Mouse (Mus musculus): Measurements from ENCODE around the gene Klhl6. TPM values are rescaled to one million over a fixed set of nuclear protein-coding genes. Genes with fewer than 3 reads are reported as not detected.
A peak's percentile ranks its signal among the peaks of the same experiment; 100 is the strongest.
"Not testable (repeated sequence)": the region's sequence is repeated elsewhere in the genome, so short reads cannot be mapped to it uniquely, and the experiment has no call there.

The Klhl6 gene
- polyA plus RNA-seq (2015; fragmentation: Nextera tagmentation; extraction: Ambion mirVana): 7.7 and 10.0 TPM in 2 replicates

DNA sequence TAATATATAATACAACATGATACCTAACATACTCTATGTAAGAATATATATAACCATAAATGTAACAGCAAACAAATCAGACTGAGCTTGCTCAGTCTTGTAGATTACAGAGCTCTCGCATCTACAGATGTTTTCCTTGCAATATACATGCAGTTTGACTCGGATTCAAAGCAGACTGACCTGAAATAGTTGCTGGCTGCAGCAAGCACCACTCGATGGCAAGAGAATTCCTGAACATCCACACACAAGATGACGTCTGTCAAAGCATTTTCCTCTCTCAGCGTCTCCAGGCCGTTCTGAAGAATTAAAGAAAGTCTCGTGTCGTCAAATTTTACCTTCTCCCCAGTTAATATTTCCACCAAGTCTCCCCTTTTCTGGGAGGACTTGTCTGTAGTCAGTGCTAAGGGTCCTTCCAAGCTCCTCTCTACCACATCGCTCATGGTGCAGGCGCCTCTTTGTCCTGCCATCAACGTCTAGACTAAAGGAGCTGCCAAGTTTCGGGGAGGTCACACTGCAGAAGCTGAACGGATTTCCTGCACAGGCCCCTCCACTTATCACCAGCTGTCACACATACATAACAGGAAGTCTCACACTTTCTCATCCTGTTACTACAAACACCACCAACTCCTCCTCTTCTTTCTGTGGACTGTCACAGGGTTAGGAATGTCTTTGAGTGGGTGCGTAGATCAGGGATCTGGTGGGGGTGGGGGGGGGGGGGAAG, at the start of gene Klhl6:
TSS of gene Klhl6 (minus strand) at position 501 of the 721 bp plus-strand sequence.
- H3K4me2 ChIP-seq (replicated peaks; ENCODE audit: low read depth, low read length): peak within 1 kb of the TSS; percentile 41
- peak; percentile 94 for ATAC-seq
- 3% methylated on average over 14 of the region's 14 CpGs for WGBS

DNA sequence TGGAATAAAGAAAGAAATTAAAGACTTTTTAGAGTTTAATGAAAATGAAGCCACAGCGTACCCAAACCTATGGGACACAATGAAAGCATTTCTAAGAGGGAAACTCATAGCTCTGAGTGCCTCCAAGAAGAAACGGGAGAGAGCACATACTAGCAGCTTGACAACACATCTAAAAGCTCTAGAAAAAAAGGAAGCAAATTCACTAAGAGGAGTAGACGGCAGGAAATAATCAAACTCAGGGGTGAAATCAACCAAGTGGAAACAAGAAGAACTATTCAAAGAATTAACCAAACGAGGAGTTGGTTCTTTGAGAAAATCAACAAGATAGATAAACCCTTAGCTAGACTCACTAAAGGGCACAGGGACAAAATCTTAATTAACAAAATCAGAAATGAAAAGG, 44.4 kb upstream of the Klhl6 start:
- not testable (repeated sequence) for H3K4me3 ChIP-seq (ENCODE audit: low read depth, low read length); H3K36me3 ChIP-seq (ENCODE audit: insufficient read depth, low read length); ATAC-seq; H3K9me3 ChIP-seq (ENCODE audit: low read length); H3K4me2 ChIP-seq (replicated peaks; ENCODE audit: low read depth, low read length); DNase-seq (ENCODE audit: low spot score); H3K4me1 ChIP-seq (ENCODE audit: insufficient read depth, low read depth, low read length); H3K27ac ChIP-seq (ENCODE audit: low read length); H3K9ac ChIP-seq (replicated peaks; ENCODE audit: low read depth); H3K27me3 ChIP-seq (replicated peaks; ENCODE audit: insufficient read depth, low read length)
- 100% methylated on average over 1 of the region's 4 CpGs for WGBS

More for the DNA sequence above, at the start of gene Klhl6:
- no peaks in the 10 kb centered on the region for H3K4me1 ChIP-seq (ENCODE audit: insufficient read depth, low read depth, low read length)
- peak within 1 kb of the TSS; percentile 20; the same call in 1 of the 2 replicates for H3K4me3 ChIP-seq (ENCODE audit: low read depth, low read length)
- no peak within 1 kb of the TSS for H3K9ac ChIP-seq (replicated peaks; ENCODE audit: low read depth)
- no peaks in the 10 kb centered on the region for H3K36me3 ChIP-seq (ENCODE audit: insufficient read depth, low read length)
- no peak within 1 kb of the TSS for H3K27ac ChIP-seq (ENCODE audit: low read length)
- peak; percentile 88 for DNase-seq (ENCODE audit: low spot score)
- TF ChIP-seq CTCF (IDR thresholded peaks at IDR 0.05) (no peak), EP300 (IDR thresholded peaks at IDR 0.05) (peak; percentile 92)
- H3K9me3 ChIP-seq (ENCODE audit: low read length): no peaks in the 10 kb centered on the region
- no peaks in the 10 kb centered on the region for H3K27me3 ChIP-seq (replicated peaks; ENCODE audit: insufficient read depth, low read length)

DNA sequence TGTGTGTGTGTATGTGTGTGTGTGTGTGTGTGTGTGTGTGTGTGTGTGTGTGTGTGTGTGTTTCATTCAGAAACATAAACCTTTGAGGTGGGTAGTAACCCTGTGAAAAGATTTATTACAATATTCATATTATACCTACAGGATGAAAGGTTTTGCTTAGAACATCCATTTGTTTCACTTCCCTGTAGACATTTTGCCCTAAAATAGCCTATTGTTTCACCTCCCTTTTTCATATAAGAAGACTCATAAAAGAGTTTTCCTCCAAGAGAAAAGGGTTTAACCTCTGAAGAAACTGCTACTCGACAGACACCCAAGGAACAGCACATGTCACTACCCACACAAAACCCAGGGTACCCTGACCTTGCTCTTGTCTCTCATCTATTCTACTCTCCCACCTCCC, 40.0 kb upstream of the Klhl6 start:
- no peak overlapping the region for H3K4me3 ChIP-seq (ENCODE audit: low read depth, low read length)
- no peaks in the 10 kb centered on the region for H3K27me3 ChIP-seq (replicated peaks; ENCODE audit: insufficient read depth, low read length)
- ATAC-seq: no peak
- no peaks in the 10 kb centered on the region for H3K36me3 ChIP-seq (ENCODE audit: insufficient read depth, low read length)
- no peak for DNase-seq (ENCODE audit: low spot score)
- H3K9me3 ChIP-seq (ENCODE audit: low read length): no peaks in the 10 kb centered on the region
- WGBS: 81% methylated on average over 1 of the region's 1 CpGs
- no peak overlapping the region for H3K4me2 ChIP-seq (replicated peaks; ENCODE audit: low read depth, low read length)
- no peak overlapping the region for H3K9ac ChIP-seq (replicated peaks; ENCODE audit: low read depth)
- H3K4me1 ChIP-seq (ENCODE audit: insufficient read depth, low read depth, low read length): no peaks in the 10 kb centered on the region
- TF ChIP-seq CTCF (IDR thresholded peaks at IDR 0.05) (no peak), EP300 (IDR thresholded peaks at IDR 0.05) (no peak)
- H3K27ac ChIP-seq (ENCODE audit: low read length): no peak overlapping the region

DNA sequence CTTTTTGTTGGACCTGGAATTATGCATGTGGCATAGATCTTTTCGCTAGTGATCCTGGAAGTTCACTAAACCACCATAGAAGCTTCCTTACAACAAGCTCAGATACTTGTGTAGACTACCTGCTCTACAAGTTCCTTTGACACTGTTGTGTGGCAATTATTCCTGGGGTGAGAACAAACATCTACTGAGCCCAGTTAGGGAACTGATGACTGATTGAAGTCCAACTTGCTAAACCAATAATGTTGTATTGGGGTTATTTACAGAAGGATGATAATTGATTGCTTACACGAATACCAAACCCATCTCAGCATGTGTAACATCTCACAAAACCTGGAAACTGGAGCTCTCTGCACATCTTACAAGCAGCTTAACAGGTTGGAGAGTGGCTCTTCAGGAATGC, 39.0 kb upstream of the Klhl6 start:
- 64% methylated on average over 2 of the region's 2 CpGs for WGBS
- ATAC-seq: no peak
- no peaks in the 10 kb centered on the region for H3K4me1 ChIP-seq (ENCODE audit: insufficient read depth, low read depth, low read length)

DNA sequence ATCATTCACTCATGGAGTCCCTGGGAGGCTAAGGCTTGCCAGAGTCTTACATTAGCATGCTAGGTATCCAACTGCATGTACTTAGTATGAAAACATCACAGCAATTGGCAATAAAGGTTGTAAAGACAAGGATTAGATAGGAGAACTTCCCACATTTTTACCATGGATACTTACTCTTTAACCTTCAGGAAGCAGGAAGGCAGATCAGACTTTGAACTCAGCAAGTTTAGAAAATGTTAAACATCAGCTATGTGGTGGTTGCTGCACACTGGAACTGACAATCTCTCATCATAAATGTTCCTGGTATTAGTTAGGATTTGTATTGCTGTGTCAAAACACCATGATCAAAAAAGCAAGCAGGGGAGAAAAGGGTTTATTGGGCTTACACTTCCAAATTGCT, 29.8 kb upstream of the Klhl6 start:
- H3K4me2 ChIP-seq (replicated peaks; ENCODE audit: low read depth, low read length): no peak overlapping the region
- no peaks in the 10 kb centered on the region for H3K4me1 ChIP-seq (ENCODE audit: insufficient read depth, low read depth, low read length)
- ATAC-seq (no peak), DNase-seq (ENCODE audit: low spot score) (no peak)
- H3K27ac ChIP-seq (ENCODE audit: low read length): no peak overlapping the region
- H3K4me3 ChIP-seq (ENCODE audit: low read depth, low read length): no peak overlapping the region
- no peaks in the 10 kb centered on the region for H3K9me3 ChIP-seq (ENCODE audit: low read length)
- TF ChIP-seq CTCF (IDR thresholded peaks at IDR 0.05) (no peak), EP300 (IDR thresholded peaks at IDR 0.05) (no peak)
- H3K36me3 ChIP-seq (ENCODE audit: insufficient read depth, low read length): no peaks in the 10 kb centered on the region
- no peak overlapping the region for H3K9ac ChIP-seq (replicated peaks; ENCODE audit: low read depth)
- no peaks in the 10 kb centered on the region for H3K27me3 ChIP-seq (replicated peaks; ENCODE audit: insufficient read depth, low read length)

More for the DNA sequence above, 39.0 kb upstream of the Klhl6 start:
- H3K4me2 ChIP-seq (replicated peaks; ENCODE audit: low read depth, low read length): no peak overlapping the region
- no peak overlapping the region for H3K9ac ChIP-seq (replicated peaks; ENCODE audit: low read depth)
- H3K27me3 ChIP-seq (replicated peaks; ENCODE audit: insufficient read depth, low read length): no peaks in the 10 kb centered on the region
- DNase-seq (ENCODE audit: low spot score): no peak
- no peaks in the 10 kb centered on the region for H3K9me3 ChIP-seq (ENCODE audit: low read length)
- H3K27ac ChIP-seq (ENCODE audit: low read length): no peak overlapping the region
- TF ChIP-seq CTCF (IDR thresholded peaks at IDR 0.05) (no peak), EP300 (IDR thresholded peaks at IDR 0.05) (no peak)
- H3K36me3 ChIP-seq (ENCODE audit: insufficient read depth, low read length): no peaks in the 10 kb centered on the region
- H3K4me3 ChIP-seq (ENCODE audit: low read depth, low read length): no peak overlapping the region

DNA sequence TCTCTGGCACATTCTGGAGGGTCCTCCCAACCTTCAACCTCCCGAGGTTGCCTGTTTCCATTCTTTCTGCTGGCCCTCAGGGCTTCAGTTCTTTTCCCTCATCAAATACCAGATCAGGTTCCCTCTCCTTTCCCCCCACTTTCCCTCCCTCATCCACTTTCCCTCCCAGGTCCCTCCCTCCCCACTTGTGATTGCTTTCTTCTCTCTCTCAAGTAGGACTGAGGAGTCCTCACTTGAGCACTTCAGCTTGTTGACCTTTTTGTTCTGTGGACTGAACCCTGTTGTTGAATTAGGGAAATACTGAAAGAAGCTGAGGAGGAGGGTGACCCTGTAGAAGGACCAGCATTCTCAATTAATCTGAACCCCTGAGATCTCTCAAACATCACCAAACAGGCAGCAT, 23.2 kb upstream of the Klhl6 start:
- Histone ChIP-seq H3K4me2 (replicated peaks; ENCODE audit: low read depth, low read length) (no peak overlapping the region), H3K4me1 (ENCODE audit: insufficient read depth, low read depth, low read length) (no peaks in the 10 kb centered on the region), H3K9me3 (ENCODE audit: low read length) (no peaks in the 10 kb centered on the region), H3K4me3 (ENCODE audit: low read depth, low read length) (no peak overlapping the region), H3K9ac (replicated peaks; ENCODE audit: low read depth) (no peak overlapping the region), H3K36me3 (ENCODE audit: insufficient read depth, low read length) (no peaks in the 10 kb centered on the region), H3K27me3 (replicated peaks; ENCODE audit: insufficient read depth, low read length) (no peaks in the 10 kb centered on the region), H3K27ac (ENCODE audit: low read length) (no peak overlapping the region)
- DNase-seq (ENCODE audit: low spot score): peak; percentile 32
- WGBS: 45% methylated on average over 1 of the region's 1 CpGs
- ATAC-seq: peak; percentile 21; the same call in 1 of the 2 replicates
- no peak for TF ChIP-seq CTCF (IDR thresholded peaks at IDR 0.05)
- 0 out of 2 replicates have a peak, but pooled peaks have one; percentile 22 for TF ChIP-seq EP300 (IDR thresholded peaks at IDR 0.05)

DNA sequence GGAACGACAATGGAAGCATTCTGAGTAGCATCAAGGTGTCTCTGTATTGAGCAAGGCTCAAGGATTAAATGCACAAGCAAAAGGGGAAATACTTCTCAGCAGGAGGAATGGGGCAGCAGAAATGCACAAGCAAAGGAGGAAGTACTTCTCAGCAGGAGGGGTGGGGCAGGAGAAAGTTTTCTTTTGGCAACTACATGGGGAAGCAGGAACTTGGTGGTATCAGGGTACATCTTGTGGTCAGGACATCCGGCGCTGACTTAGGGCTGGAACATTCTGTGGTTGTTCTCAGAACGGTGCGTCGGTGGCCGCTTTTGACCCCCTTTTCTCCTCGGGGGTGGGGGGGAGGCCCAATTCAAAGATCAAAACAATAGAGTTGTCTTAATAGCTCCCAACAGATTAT, 17.4 kb upstream of the Klhl6 start:
- H3K9me3 ChIP-seq (ENCODE audit: low read length); H3K27ac ChIP-seq (ENCODE audit: low read length); H3K36me3 ChIP-seq (ENCODE audit: insufficient read depth, low read length); H3K9ac ChIP-seq (replicated peaks; ENCODE audit: low read depth); H3K4me3 ChIP-seq (ENCODE audit: low read depth, low read length); H3K4me1 ChIP-seq (ENCODE audit: insufficient read depth, low read depth, low read length); ATAC-seq; H3K27me3 ChIP-seq (replicated peaks; ENCODE audit: insufficient read depth, low read length); H3K4me2 ChIP-seq (replicated peaks; ENCODE audit: low read depth, low read length); DNase-seq (ENCODE audit: low spot score): not testable (repeated sequence)
- 95% methylated on average over 8 of the region's 8 CpGs for WGBS

All from lung, postnatal 0 days (tissue).